Mouse (Mus musculus) embryonic facial prominence, embryonic 12.5 days (tissue): ENCODE results near the gene Smim22. TPM values are rescaled to one million over a fixed set of nuclear protein-coding genes. Genes with fewer than 3 reads are reported as not detected.

ENCODE experiments used
- ATAC-seq: fragments of 200-750 bp; cut with Nextera tagmentation; 2 replicates; pipeline ENCODE4 v1.8.0; 2017; ENCODE audit not compliant: insufficient number of reproducible peaks, insufficient read depth, low FRiP score, low TSS enrichment
- H3K27ac ChIP-seq: fragments of 300-500 bp; sonication (generic); 2 replicates; pipeline ENCODE4 v1.5.1; 2016; ENCODE audit warnings: mild to moderate bottlenecking
- H3K27me3 ChIP-seq: fragments of 300-500 bp; sonication (generic); 2 replicates; pipeline ENCODE4 v1.6.1; 2016; ENCODE audit warnings: mild to moderate bottlenecking, moderate library complexity
- H3K36me3 ChIP-seq: fragments of 300-500 bp; sonication (generic); 2 replicates; pipeline ENCODE4 v1.6.1; 2016; ENCODE audit warnings: mild to moderate bottlenecking
- H3K4me1 ChIP-seq: fragments of 300-500 bp; sonication (generic); 2 replicates; pipeline ENCODE4 v1.6.1; 2016
- H3K4me2 ChIP-seq: fragments of 300-500 bp; sonication (generic); replicated peaks from 2 replicates; pipeline ENCODE4 v1.6.1; 2016; ENCODE audit warnings: mild to moderate bottlenecking, moderate library complexity
- H3K4me3 ChIP-seq: fragments of 300-500 bp; sonication (generic); 2 replicates; pipeline ENCODE4 v1.5.1; 2016; ENCODE audit warnings: mild to moderate bottlenecking
- H3K9ac ChIP-seq: fragments of 300-500 bp; sonication (generic); 2 replicates; pipeline ENCODE4 v1.6.1; 2016; ENCODE audit warnings: mild to moderate bottlenecking, moderate library complexity
- H3K9me3 ChIP-seq: fragments of 300-500 bp; sonication (generic); 2 replicates; pipeline ENCODE4 v1.6.1; 2016; ENCODE audit warnings: mild to moderate bottlenecking, moderate library complexity
- WGBS: fragments of 180-500 bp; shearing (Covaris S2); methylation state at CpG from one replicate; pipeline ENCODE4 v1.1.7; 2016; 5-methylcytosine and 5-hydroxymethylcytosine counted together
- polyA plus RNA-seq: library from polyadenylated mRNA; unstranded; fragments of >200 nt; fragmentation: Nextera tagmentation; extraction: Ambion mirVana; gene quantifications from 2 replicates; pipeline ENCODE4 v1.2.1, GENCODE M21; 2016

Gene Smim22
- polyA plus RNA-seq = 3.6 and 3.9 TPM in 2 replicates

- 43% methylated on average over 5 of the region's 5 CpGs for WGBS
- H3K4me3 ChIP-seq = no peak within 1 kb of the TSS
- H3K4me2 ChIP-seq = 0 out of 2 replicates have a peak within 1 kb of the TSS, but pooled peaks have one; percentile 11
- no peak within 1 kb of the TSS for H3K9ac ChIP-seq
- H3K36me3 ChIP-seq = no peaks in the 10 kb centered on the region; the same call in 1 of the 2 replicates
- peaks cover 2% of the 10 kb centered on the region for H3K4me1 ChIP-seq
- no peaks in the 10 kb centered on the region for H3K9me3 ChIP-seq
- H3K27me3 ChIP-seq = no peaks in the 10 kb centered on the region
- no peak within 1 kb of the TSS for H3K27ac ChIP-seq
- ATAC-seq = no peak
Measured at GRCm38 (mm10) chr16:5007067-5007466, at the start of gene Smim22. TSS of gene Smim22 (plus strand) at chr16:5007288.

- no peak overlapping the region for H3K27ac ChIP-seq
- no peaks in the 10 kb centered on the region for H3K9me3 ChIP-seq
- 92% methylated on average over 3 of the region's 3 CpGs for WGBS
- peaks cover 3% of the 10 kb centered on the region; the same call in 1 of the 2 replicates for H3K4me1 ChIP-seq
- no peaks in the 10 kb centered on the region for H3K27me3 ChIP-seq
- ATAC-seq = no peak
- H3K9ac ChIP-seq = no peak overlapping the region
- H3K4me3 ChIP-seq = no peak overlapping the region
- H3K4me2 ChIP-seq = no peak overlapping the region
- peaks cover 60% of the 10 kb centered on the region for H3K36me3 ChIP-seq
Measured at GRCm38 (mm10) chr16:4957446-4957845, 49.6 kb upstream of the Smim22 start.

GRCm38 (mm10) chr16:4960260-4960659, 46.8 kb upstream of the Smim22 start:
- Histone ChIP-seq H3K4me1 (peaks cover 16% of the 10 kb centered on the region), H3K9ac (no peak overlapping the region), H3K4me3 (no peak overlapping the region), H3K4me2 (no peak overlapping the region), H3K27ac (no peak overlapping the region), H3K27me3 (no peaks in the 10 kb centered on the region), H3K9me3 (no peaks in the 10 kb centered on the region), H3K36me3 (peaks cover 32% of the 10 kb centered on the region)
- no peak for ATAC-seq
- 91% methylated on average over 8 of the region's 8 CpGs for WGBS

GRCm38 (mm10) chr16:4963346-4963745, 43.7 kb upstream of the Smim22 start:
- Histone ChIP-seq H3K4me1 (peaks cover 17% of the 10 kb centered on the region), H3K9ac (peak overlapping the region; percentile 92), H3K27me3 (no peaks in the 10 kb centered on the region), H3K9me3 (no peaks in the 10 kb centered on the region), H3K4me3 (peak overlapping the region; percentile 95), H3K36me3 (peaks cover 11% of the 10 kb centered on the region), H3K4me2 (peak overlapping the region; percentile 77), H3K27ac (peak overlapping the region; percentile 77; the same call in 1 of the 2 replicates)
- no peak for ATAC-seq
- 49% methylated on average over 9 of the region's 9 CpGs for WGBS

- WGBS = under 1% methylated on average over 76 of the region's 76 CpGs
- no peaks in the 10 kb centered on the region for H3K9me3 ChIP-seq
- H3K4me2 ChIP-seq = peak within 1 kb of the TSS; percentile 77
- H3K36me3 ChIP-seq = peaks cover 9% of the 10 kb centered on the region
- peak within 1 kb of the TSS; percentile 92 for H3K9ac ChIP-seq
- peak; percentile 99 for ATAC-seq
- H3K27ac ChIP-seq = peak within 1 kb of the TSS; percentile 77
- H3K27me3 ChIP-seq = no peaks in the 10 kb centered on the region
- peaks cover 17% of the 10 kb centered on the region for H3K4me1 ChIP-seq
- peak within 1 kb of the TSS; percentile 95 for H3K4me3 ChIP-seq
Measured at GRCm38 (mm10) chr16:4963797-4964709, 43.0 kb upstream of the Smim22 start, which contains the start of gene Anks3. TSS of gene Anks3 (minus strand) at chr16:4964205.

GRCm38 (mm10) chr16:4964731-4965391, 42.2 kb upstream of the Smim22 start:
- H3K27me3 ChIP-seq = no peaks in the 10 kb centered on the region
- ATAC-seq = no peak
- WGBS = 25% methylated on average over 13 of the region's 13 CpGs

GRCm38 (mm10) chr16:4965392-4966129, 41.5 kb upstream of the Smim22 start:
- no peaks in the 10 kb centered on the region for H3K36me3 ChIP-seq
- peaks cover 17% of the 10 kb centered on the region for H3K4me1 ChIP-seq
- ATAC-seq = no peak
- 89% methylated on average over 8 of the region's 8 CpGs for WGBS
- H3K27me3 ChIP-seq = no peaks in the 10 kb centered on the region
- no peak overlapping the region for H3K4me3 ChIP-seq
- H3K9me3 ChIP-seq = no peaks in the 10 kb centered on the region
- peak overlapping the region; percentile 77 for H3K4me2 ChIP-seq
- no peak overlapping the region for H3K9ac ChIP-seq
- no peak overlapping the region for H3K27ac ChIP-seq

More at GRCm38 (mm10) chr16:4964731-4965391, 42.2 kb upstream of the Smim22 start:
- H3K9me3 ChIP-seq = no peaks in the 10 kb centered on the region
- peaks cover 17% of the 10 kb centered on the region for H3K4me1 ChIP-seq
- peak overlapping the region; percentile 95 for H3K4me3 ChIP-seq
- H3K36me3 ChIP-seq = peaks cover 3% of the 10 kb centered on the region; the same call in 1 of the 2 replicates
- peak overlapping the region; percentile 77 for H3K4me2 ChIP-seq
- H3K9ac ChIP-seq = peak overlapping the region; percentile 92
- peak overlapping the region; percentile 65 for H3K27ac ChIP-seq

GRCm38 (mm10) chr16:4968426-4968825, 38.7 kb upstream of the Smim22 start:
- no peak for ATAC-seq
- H3K4me3 ChIP-seq = no peak overlapping the region
- H3K4me2 ChIP-seq = no peak overlapping the region
- no peaks in the 10 kb centered on the region for H3K36me3 ChIP-seq
- WGBS = 68% methylated on average over 3 of the region's 3 CpGs
- peaks cover 5% of the 10 kb centered on the region for H3K4me1 ChIP-seq
- H3K9me3 ChIP-seq = no peaks in the 10 kb centered on the region
- no peaks in the 10 kb centered on the region for H3K27me3 ChIP-seq
- H3K9ac ChIP-seq = no peak overlapping the region
- H3K27ac ChIP-seq = no peak overlapping the region

- no peaks in the 10 kb centered on the region for H3K36me3 ChIP-seq
- H3K4me3 ChIP-seq = no peak overlapping the region
- H3K9me3 ChIP-seq = no peaks in the 10 kb centered on the region
- H3K4me1 ChIP-seq = peaks cover 4% of the 10 kb centered on the region; the same call in 1 of the 2 replicates
- no peak overlapping the region for H3K27ac ChIP-seq
- no peaks in the 10 kb centered on the region for H3K27me3 ChIP-seq
- no peak for ATAC-seq
- WGBS = 78% methylated on average over 5 of the region's 5 CpGs
- no peak overlapping the region for H3K9ac ChIP-seq
- no peak overlapping the region for H3K4me2 ChIP-seq
Measured at GRCm38 (mm10) chr16:4969055-4969843, 37.8 kb upstream of the Smim22 start.

GRCm38 (mm10) chr16:4971626-4972025, 35.5 kb upstream of the Smim22 start:
- H3K4me3 ChIP-seq = no peak overlapping the region
- H3K9me3 ChIP-seq = no peaks in the 10 kb centered on the region
- no peak overlapping the region for H3K9ac ChIP-seq
- no peak for ATAC-seq
- H3K4me2 ChIP-seq = no peak overlapping the region
- WGBS = 75% methylated on average over 4 of the region's 4 CpGs
- no peak overlapping the region for H3K27ac ChIP-seq
- H3K4me1 ChIP-seq = no peaks in the 10 kb centered on the region
- no peaks in the 10 kb centered on the region for H3K27me3 ChIP-seq
- H3K36me3 ChIP-seq = no peaks in the 10 kb centered on the region
